Mouse (Mus musculus): ENCODE results near the gene Gpc6. TPM values are rescaled to one million over a fixed set of nuclear protein-coding genes. Genes with fewer than 3 reads are reported as not detected.

Gpc6 gene
- polyA plus RNA-seq, 2 experiments, result 26.1 to 39.5 TPM

DNA sequence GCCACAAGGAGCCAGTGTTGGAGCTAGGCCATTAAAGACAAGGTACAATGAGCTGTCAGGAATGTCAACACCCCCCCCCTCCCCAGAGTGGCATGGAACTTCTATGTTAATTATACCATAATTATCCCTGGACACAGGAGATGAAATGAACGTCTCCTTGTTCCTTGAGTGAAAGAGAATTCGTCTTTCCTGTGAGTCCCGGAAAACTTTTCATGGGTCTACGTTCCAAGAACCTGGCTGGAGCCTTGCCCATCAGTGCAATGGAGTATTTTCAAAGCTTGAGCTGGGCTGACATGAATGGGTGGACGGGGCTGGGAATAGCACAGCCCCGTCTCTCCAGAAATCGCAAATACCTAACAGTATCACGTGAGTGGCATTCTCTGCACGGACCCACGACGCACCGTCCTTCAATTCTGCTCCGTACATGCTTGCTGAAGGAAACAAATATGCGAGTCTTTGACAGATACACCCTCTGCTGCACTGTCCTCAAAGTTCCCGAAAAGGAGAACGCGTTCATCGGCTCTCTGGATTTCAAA is 444.3 kb downstream of the Gpc6 start:
- WGBS, result 87% methylated on average over 18 of the region's 18 CpGs
- H3K9ac ChIP-seq (ENCODE audit: low read depth, low read length, severe bottlenecking), result no peak overlapping the region
- DNase-seq (ENCODE audit: low spot score) (no peak), ATAC-seq (ENCODE audit: low FRiP score, low read depth) (no peak)
- no peaks in the 10 kb centered on the region for H3K9me3 ChIP-seq (ENCODE audit: control insufficient read depth, low read length)
- no peak overlapping the region for H3K4me3 ChIP-seq (replicated peaks; ENCODE audit: low read length)
- no peaks in the 10 kb centered on the region for H3K4me1 ChIP-seq (ENCODE audit: control insufficient read depth, insufficient read depth, low read length)
- no peaks in the 10 kb centered on the region for H3K27me3 ChIP-seq (ENCODE audit: control insufficient read depth, insufficient read depth, low read length)
- no peak for TF ChIP-seq POLR2A (IDR thresholded peaks at IDR 0.05; ENCODE audit: borderline replicate concordance, extremely low read depth, insufficient read depth, insufficient read length)
- H3K4me2 ChIP-seq (replicated peaks; ENCODE audit: low read depth, low read length, severe bottlenecking), result no peak overlapping the region
- H3K27ac ChIP-seq (replicated peaks; ENCODE audit: low read depth, low read length), result no peak overlapping the region
- no peaks in the 10 kb centered on the region for H3K36me3 ChIP-seq (ENCODE audit: control insufficient read depth, insufficient read depth, low read length)

DNA sequence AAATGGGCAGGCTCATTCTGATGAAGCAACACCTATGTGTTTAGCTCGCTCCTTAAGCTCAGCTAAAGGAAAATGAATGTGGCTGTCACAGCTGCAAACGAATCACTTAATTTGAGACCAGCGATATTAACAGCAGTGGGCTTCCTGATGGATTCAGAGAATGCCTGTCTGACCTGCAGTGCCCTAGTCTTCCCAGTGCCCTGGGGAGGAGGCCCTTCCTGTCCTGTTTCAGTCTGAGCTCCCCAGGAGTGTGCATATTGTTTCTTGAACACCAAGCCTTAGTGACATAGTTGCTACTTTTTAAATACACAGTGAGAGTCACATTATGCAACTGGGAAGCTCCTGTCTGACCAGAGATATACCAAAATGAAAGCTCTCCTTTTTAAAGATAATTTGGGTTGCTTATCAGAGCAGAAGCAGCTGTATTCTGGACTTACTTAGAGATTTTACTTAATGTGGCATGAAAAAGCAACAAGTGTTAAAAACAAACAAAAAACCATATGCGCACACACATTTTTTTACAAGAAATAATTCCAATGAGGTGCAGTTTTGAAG is 451.8 kb downstream of the Gpc6 start:
- Histone ChIP-seq H3K4me2 (replicated peaks; ENCODE audit: low read depth, low read length, severe bottlenecking) (no peak overlapping the region), H3K36me3 (ENCODE audit: control insufficient read depth, insufficient read depth, low read length) (no peaks in the 10 kb centered on the region), H3K27me3 (ENCODE audit: control insufficient read depth, insufficient read depth, low read length) (no peaks in the 10 kb centered on the region), H3K9ac (ENCODE audit: low read depth, low read length, severe bottlenecking) (no peak overlapping the region), H3K27ac (replicated peaks; ENCODE audit: low read depth, low read length) (no peak overlapping the region), H3K9me3 (ENCODE audit: control insufficient read depth, low read length) (no peaks in the 10 kb centered on the region), H3K4me3 (replicated peaks; ENCODE audit: low read length) (no peak overlapping the region), H3K4me1 (ENCODE audit: control insufficient read depth, insufficient read depth, low read length) (no peaks in the 10 kb centered on the region)
- no peak for ATAC-seq (ENCODE audit: low FRiP score, low read depth)
- WGBS, result 42% methylated on average over 4 of the region's 4 CpGs
- no peak for DNase-seq (ENCODE audit: low spot score)
- TF ChIP-seq POLR2A (IDR thresholded peaks at IDR 0.05; ENCODE audit: borderline replicate concordance, extremely low read depth, insufficient read depth, insufficient read length), result no peak

DNA sequence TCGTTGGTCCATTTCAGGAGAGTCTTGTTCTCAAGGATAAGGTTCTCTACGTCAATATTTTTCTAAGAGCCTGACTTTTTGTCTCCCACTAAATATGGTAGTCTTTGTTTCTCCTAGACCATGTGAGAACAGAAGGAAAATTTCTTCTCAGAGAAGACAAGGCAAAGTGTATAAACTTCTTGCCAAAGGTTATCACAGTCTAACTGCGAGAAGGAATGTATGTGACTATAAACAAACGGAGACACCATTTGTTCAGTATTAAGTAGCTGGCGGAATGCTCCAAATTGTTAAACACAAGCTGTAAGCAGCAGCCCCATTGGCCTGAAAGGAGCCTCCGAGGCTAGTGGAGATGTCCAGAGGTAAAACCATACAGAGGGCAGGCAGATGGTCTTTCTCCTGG is 454.9 kb downstream of the Gpc6 start:
- no peak for DNase-seq (ENCODE audit: low spot score)
- 63% methylated on average over 6 of the region's 6 CpGs for WGBS
- no peaks in the 10 kb centered on the region for H3K9me3 ChIP-seq (ENCODE audit: control insufficient read depth, low read length)
- no peaks in the 10 kb centered on the region for H3K27me3 ChIP-seq (ENCODE audit: control insufficient read depth, insufficient read depth, low read length)
- H3K4me1 ChIP-seq (ENCODE audit: control insufficient read depth, insufficient read depth, low read length), result peaks cover 2% of the 10 kb centered on the region; the same call in 1 of the 2 replicates
- H3K27ac ChIP-seq (replicated peaks; ENCODE audit: low read depth, low read length), result no peak overlapping the region
- no peaks in the 10 kb centered on the region for H3K36me3 ChIP-seq (ENCODE audit: control insufficient read depth, insufficient read depth, low read length)
- no peak for TF ChIP-seq POLR2A (IDR thresholded peaks at IDR 0.05; ENCODE audit: borderline replicate concordance, extremely low read depth, insufficient read depth, insufficient read length)
- no peak overlapping the region for H3K4me3 ChIP-seq (replicated peaks; ENCODE audit: low read length)
- H3K9ac ChIP-seq (ENCODE audit: low read depth, low read length, severe bottlenecking), result no peak overlapping the region
- no peak for ATAC-seq (ENCODE audit: low FRiP score, low read depth)
- H3K4me2 ChIP-seq (replicated peaks; ENCODE audit: low read depth, low read length, severe bottlenecking), result no peak overlapping the region

DNA sequence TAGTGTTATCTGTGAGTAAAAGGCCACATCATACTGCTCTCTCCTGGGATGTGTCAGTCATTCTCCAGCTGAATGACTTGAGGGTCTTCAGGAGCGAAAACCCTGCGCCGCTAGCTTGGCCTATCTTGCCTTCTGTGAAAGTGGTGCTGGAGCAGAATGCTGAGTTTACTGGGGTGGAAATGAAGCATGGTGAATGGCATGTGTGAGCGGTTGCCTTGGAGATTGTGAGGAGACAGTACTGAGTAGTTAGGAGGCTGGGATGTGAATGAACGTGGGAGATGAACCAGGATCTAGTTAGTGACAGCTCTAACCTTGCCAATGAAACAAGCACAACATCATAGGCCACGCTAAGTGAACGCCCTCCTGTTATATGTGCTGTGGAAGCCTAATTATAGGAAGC is 458.1 kb downstream of the Gpc6 start:
- Histone ChIP-seq H3K9ac (ENCODE audit: low read depth, low read length, severe bottlenecking) (no peak overlapping the region), H3K36me3 (ENCODE audit: control insufficient read depth, insufficient read depth, low read length) (no peaks in the 10 kb centered on the region), H3K4me2 (replicated peaks; ENCODE audit: low read depth, low read length, severe bottlenecking) (no peak overlapping the region), H3K4me3 (replicated peaks; ENCODE audit: low read length) (no peak overlapping the region), H3K9me3 (ENCODE audit: control insufficient read depth, low read length) (no peaks in the 10 kb centered on the region), H3K27ac (replicated peaks; ENCODE audit: low read depth, low read length) (no peak overlapping the region), H3K4me1 (ENCODE audit: control insufficient read depth, insufficient read depth, low read length) (peaks cover 2% of the 10 kb centered on the region; the same call in 1 of the 2 replicates), H3K27me3 (ENCODE audit: control insufficient read depth, insufficient read depth, low read length) (no peaks in the 10 kb centered on the region)
- no peak for TF ChIP-seq POLR2A (IDR thresholded peaks at IDR 0.05; ENCODE audit: borderline replicate concordance, extremely low read depth, insufficient read depth, insufficient read length)
- ATAC-seq (ENCODE audit: low FRiP score, low read depth), result no peak
- WGBS, result 91% methylated on average over 7 of the region's 7 CpGs
- DNase-seq (ENCODE audit: low spot score), result no peak

DNA sequence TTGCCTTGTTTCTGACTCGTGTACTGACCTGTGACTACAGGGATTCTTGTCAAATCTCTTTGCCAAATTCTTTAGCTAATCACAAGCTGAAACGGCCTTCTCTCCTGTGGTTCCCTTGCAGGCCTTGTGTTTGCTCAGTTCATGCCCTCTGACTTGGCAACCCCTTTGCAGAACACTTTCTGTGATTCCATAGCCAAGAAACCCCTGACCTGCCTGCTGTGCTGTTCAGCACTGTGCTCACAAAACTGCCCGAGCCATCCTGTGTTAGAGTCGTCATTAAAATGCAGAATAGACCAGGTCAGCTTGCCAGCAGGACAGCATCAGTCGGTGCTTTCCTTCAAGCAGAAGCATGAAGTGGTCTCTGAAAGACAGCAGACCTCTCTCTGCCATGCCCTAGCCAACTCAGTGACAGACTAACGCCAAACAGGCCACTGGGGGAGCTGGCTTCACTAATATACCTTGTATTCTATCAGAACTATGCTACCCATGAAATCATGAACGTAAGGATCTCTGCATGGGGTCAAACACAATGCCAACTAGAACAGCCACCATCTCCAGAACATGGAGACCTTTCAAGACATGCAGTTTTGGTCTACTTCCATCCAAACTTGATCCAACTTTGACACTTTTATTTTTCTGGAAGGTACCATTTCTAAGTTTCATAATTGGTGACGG is 459.1 kb downstream of the Gpc6 start:
- no peak for TF ChIP-seq POLR2A (IDR thresholded peaks at IDR 0.05; ENCODE audit: borderline replicate concordance, extremely low read depth, insufficient read depth, insufficient read length)
- H3K27ac ChIP-seq (replicated peaks; ENCODE audit: low read depth, low read length), result no peak overlapping the region
- 60% methylated on average over 8 of the region's 8 CpGs for whole genome bisulfite sequencing
- no peak overlapping the region for H3K4me3 ChIP-seq (replicated peaks; ENCODE audit: low read length)
- no peaks in the 10 kb centered on the region for H3K36me3 ChIP-seq (ENCODE audit: control insufficient read depth, insufficient read depth, low read length)
- peaks cover 2% of the 10 kb centered on the region; the same call in 1 of the 2 replicates for H3K4me1 ChIP-seq (ENCODE audit: control insufficient read depth, insufficient read depth, low read length)
- no peak overlapping the region for H3K4me2 ChIP-seq (replicated peaks; ENCODE audit: low read depth, low read length, severe bottlenecking)
- no peaks in the 10 kb centered on the region for H3K27me3 ChIP-seq (ENCODE audit: control insufficient read depth, insufficient read depth, low read length)
- H3K9ac ChIP-seq (ENCODE audit: low read depth, low read length, severe bottlenecking), result no peak overlapping the region
- ATAC-seq (ENCODE audit: low FRiP score, low read depth) (no peak), DNase-seq (ENCODE audit: low spot score) (no peak)
- H3K9me3 ChIP-seq (ENCODE audit: control insufficient read depth, low read length), result no peaks in the 10 kb centered on the region

Data from limb, embryonic 14.5 days (tissue).